Mouse (Mus musculus) kidney, postnatal 14 days (tissue): Measurements from ENCODE around the gene Zfp148.
"Not testable (repeated sequence)": the region's sequence is repeated elsewhere in the genome, so short reads cannot be mapped to it uniquely, and the experiment has no call there.

Experiments used
- DNase-seq: peaks from one replicate; pipeline ENCODE4 v3.0.0; 2022; ENCODE audit warnings: mixed read lengths

Zfp148 gene

GRCm38 (mm10) chr16:33465242-33465614 lies 84.6 kb downstream of the Zfp148 start:
- DNase-seq, result no peak

DNA sequence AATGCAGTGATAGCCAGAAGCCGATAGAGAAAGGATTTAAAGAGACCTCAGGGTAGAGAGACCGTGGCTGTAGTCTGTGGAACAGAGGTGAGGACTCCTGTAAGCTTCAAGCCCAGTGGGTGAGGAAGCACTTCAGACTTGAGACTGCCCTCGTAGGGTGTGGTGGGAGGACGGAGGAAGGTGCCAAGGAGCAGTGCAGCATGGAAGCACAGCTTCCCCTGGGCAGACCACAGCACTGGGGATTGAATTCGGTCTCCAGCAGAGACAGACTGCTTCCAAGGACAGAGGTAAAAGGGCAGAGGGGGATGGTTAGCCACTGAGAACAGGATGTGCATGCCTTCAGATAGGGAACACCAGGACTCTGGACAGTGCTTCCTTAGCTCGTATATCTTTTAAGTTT lies 86.8 kb downstream of the Zfp148 start:
- DNase-seq, result peak; percentile 65

DNA sequence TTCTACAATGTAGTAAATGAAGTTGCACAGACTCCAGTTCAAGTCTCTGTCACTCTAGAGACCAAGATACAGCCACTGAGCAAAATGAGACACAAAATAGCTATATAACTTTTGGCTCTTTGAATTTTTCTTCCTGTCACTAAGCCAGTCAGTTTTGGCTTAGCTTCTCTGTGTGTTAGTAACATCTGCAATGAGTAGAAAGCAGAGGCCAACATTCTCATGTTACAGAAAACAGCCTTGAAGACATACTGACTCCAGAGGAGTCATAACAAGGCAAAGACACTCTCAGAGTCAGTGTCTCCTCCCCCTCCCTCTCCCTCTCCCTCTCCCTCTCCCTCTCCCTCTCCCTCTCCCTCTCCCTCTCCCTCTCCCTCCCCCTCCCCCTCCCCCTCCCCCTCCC lies 89.3 kb downstream of the Zfp148 start:
- no peak for DNase-seq

DNA sequence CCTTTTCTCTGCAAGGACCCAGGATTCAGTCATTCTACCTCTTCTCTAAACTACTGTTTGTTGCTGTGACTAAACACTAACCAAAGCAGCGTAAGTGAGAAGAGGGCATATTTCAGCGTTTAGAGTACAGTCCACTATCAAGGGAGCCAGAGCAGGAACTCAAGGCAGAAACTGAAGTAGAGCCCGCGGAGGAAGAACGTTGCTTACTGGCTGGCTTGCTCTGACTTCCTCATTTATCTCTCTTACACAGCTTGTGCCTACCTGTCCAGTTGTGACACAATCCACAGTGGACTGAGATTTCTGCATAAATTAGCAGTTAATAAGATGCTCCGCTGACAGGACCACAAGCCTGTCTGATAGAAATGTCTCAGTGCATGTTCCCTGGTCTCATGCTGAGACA lies 93.7 kb downstream of the Zfp148 start:
- no peak for DNase-seq

DNA sequence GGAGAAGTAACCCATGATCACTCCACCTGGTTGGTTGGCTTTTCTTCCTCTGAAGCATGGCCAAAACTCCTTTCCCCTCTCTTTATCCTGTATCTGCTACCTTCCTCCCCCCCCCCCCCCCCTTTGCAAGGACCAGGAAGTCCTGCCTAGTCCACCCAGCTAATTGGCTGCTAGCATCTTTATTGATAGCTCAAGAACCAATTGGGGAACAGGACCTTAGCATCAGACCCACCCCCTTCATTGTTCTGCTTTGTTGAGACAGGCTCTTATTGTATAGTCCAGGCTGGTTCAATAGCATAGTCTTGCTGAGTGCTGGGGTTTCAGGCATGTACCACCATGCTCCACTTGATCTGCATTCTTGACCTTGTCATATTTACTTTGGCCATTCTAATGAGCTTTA lies 99.3 kb downstream of the Zfp148 start:
- no peak for DNase-seq

- peak; percentile 39 for DNase-seq
These were observed 100.5 kb downstream of the Zfp148 start for GRCm38 (mm10) chr16:33481148-33481547.

DNA sequence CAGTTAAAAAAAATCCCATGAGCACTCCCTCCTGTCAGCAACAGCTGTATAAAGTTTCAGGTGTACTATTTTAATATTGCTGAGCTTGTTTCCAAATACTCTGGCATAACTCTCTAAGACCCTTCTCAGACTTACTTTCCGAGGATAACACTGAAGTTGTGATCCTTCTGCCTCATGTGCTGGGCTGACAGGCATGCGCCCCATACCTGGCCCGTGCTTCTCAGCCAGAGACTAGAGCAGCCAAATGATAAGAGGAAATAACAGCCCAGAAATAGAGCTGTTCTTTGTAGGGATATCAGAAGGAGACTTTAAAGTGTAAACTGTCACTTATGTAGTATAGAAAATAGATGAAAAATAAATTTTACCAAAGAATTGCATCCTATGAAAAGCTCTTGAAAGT lies 101.7 kb downstream of the Zfp148 start:
- no peak for DNase-seq

DNA sequence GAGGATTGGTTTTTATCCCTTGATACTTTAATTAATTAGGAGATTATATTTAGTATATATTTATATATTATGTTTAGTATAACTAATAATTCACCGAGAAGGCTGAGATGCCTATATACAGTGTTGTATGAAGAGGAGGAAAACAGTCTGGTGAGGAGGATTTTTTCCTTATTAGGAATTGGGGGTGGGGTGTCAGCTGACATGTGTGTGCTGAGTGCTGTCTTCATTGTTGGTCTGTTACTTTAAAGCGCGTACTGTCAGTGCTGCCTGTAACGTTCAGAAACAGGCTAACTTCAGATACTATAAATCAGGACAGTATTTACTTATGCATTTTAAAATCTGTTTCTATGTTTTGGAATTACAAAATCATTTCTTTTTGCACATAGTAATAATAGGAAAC lies 107.1 kb downstream of the Zfp148 start:
- DNase-seq, result no peak

- no peak for DNase-seq
These were observed 113.7 kb downstream of the Zfp148 start for GRCm38 (mm10) chr16:33494374-33494773.

GRCm38 (mm10) chr16:33508082-33508481 lies 127.4 kb downstream of the Zfp148 start:
- no peak for DNase-seq

DNA sequence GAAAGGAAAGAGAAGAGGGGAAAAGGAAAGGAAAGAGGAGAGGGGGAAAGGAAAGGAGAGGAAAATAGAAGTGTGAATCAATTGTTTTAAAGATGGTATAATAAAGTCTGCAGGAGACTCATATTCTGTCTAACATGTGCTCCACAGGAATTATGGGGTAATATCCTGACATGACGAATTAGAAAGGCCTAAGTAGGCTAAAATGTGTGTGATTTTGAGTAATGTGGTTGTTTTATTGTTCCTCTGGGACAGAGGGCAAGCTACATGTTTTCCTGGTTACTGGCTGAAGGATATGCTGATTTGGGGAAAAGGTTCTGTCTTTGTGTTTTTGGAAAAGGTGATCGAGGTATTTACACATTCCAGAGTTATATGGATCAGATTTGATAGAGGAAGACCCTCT lies 128.6 kb downstream of the Zfp148 start:
- not testable (repeated sequence) for DNase-seq

GRCm38 (mm10) chr16:33510856-33511255 lies 130.2 kb downstream of the Zfp148 start:
- not testable (repeated sequence) for DNase-seq

DNA sequence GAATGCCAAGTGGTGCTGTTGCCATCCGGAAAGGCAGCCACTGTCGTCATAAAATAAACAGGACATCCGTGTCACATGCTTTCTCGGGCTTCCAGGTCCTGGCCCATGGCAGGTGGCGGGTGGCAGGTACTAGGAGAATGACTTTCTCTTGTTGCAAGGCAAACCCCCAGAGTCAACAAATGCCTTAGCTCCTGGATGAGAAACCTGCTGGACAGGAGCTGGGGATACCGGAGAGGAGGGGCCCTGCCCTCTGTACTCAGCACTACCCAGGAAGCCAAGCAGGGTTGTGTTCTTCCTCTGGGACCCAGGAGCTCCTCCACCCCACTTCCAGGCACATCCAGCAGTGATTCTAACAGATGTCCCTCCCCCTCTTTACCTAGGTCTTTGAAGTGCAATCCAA lies 131.9 kb downstream of the Zfp148 start:
- no peak for DNase-seq

GRCm38 (mm10) chr16:33516807-33517565 lies 136.3 kb downstream of the Zfp148 start, which contains the start of gene Slc12a8:
TSS of gene Slc12a8 (plus strand) at chr16:33517328.
- peak; percentile 32 for DNase-seq

DNA sequence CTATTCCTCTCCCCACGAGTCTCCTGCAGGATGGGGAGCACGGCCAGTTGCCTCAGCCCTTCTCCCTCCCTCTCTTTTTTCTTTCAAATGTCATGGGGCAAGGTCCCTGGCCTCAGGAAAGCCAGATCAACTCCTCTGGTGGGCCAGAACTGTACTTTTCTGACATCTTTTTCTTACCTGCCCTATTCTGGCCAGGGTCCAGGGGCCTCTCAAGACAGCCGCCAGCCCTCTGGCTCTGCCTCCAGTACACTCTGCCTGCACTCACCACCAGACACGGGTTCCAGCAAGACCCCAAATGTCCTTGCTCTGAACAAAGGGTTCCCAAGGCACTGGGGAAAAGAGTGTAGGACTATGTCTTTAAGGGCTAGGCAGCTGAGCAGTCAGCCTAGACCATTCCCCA lies 137.0 kb downstream of the Zfp148 start:
- no peak for DNase-seq

DNA sequence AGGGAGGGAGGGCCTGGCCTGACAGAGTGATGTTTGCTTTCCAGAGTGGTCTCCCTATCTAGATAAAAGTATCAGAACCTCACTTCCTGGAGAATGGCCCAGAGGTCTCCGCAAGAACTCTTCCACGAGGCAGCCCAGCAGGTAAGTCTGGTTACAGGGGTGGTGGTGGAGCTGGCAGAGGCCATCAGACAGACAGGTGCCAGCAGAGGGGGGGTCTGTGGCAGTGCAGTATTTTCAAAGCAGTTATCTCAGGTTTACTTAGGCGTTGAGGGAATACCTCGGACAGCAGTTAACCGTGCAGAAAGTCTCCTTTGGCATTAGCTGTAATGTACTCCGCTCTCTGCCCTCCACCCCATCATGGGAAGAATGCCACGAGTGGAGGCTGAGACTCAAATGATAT lies 137.6 kb downstream of the Zfp148 start:
- DNase-seq, result no peak

DNA sequence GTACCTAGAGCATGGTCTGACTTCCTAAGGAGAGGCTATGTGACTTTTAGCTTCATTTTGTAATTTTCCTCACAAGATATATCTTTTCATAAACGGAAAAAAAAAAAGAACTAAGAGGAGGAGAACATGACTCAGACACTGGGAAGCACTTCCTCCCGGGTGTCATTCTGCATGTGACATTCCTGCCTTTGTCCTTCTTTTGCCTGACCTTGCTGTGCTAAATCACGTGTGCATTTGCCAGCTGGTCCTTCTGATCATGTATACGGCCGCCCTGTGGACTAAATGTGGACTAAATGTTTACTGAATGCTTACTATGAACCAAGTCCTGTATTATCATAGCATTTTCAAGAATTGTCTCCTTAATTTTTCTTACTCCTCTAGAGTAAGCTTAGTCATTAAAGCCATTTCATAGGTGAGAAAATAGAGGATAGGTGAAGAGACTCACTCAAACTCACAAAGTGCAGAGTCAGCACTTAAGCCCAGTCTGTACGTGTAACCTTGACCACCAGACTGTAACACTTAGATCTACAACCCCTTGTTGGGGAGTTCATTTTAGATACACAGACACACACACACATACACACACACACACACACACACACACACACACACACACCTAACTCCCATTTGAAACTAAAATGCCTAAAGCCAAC lies 139.4 kb downstream of the Zfp148 start:
- DNase-seq, result no peak

GRCm38 (mm10) chr16:33522516-33522915 lies 141.9 kb downstream of the Zfp148 start:
- DNase-seq, result no peak

DNA sequence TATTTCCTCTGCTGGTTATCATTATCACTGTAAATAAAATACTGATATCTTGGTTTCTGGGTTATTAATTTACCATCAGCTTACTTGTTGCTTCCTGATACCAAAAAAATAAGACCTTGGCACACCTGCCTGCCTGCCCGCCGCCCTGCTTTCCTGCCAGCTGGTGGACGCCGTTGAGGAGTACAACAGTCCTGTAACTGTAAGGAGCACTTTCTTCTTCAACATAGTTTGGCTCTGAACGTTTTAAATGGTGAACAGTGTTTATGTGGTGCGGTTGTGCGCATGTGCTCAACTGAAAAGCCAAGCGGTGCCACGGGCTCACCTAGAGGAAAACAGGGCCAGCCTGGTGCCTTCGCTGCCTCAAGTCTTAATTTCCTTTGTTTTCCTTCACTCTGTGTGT lies 142.9 kb downstream of the Zfp148 start:
- DNase-seq, result no peak

DNA sequence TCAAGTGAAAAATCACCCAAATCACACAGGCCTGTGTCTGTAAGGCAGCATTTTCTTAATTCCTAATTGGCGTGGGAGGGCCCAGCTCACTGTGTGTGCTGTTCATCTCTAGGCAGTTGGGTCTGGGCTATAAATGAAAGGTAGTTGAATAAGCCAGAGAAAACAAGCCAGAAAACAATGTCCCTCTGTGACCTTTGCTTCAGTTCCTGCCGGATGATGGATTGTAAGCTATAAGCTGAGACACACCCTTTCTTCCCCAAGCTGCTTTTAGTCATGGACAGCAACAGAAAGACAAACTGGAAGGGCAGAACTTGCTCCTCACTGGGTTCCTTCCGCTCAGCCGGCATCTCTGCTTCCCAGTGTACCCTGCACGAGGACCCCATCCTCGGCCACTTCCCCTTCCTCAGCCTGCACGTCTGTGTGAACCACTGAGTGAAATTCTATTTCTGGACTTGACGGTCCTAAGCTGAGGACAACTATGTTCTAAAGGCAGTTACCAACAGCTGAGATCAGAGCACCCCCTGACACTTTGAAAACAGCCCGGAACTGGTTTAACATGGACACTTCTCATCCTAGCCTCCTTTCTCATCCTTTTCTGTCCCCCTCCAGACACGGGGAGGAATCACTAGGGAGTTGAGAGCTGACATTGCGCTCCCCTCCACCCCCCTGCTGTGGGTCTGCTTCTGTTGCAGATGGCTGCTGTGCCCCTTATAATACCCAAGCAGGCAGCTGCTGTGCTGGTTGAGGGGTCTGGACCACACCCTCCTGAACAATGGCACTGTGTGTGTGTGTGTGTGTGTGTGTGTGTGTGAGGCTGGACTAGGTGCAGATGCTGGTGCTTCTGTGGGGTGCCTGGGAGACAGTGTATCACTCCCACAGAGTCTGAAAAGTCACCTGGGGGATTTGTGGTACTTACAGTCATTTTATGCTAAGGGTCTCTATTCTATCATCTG lies 149.1 kb downstream of the Zfp148 start:
- DNase-seq, result no peak

- DNase-seq, result no peak
These were observed 150.5 kb downstream of the Zfp148 start for GRCm38 (mm10) chr16:33531184-33531583.

DNA sequence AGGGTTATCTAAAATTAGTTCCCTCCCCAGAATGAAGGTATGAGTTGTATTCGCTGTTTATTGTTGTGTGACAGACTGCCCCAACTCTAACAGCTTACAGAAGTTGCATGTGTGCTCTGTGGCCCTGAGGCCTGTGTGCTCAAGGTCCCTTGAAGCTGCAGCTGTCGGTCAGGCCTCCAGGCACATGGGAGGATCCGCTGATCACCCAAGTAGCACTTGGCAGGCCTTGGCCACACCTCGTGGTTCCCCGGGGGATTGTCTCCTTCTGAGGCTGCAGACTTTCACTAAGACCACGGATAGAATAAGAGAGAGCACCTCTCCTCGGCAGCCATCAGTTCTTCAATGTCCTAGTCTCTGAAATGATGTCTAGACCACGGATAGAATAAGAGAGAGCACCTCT lies 155.8 kb downstream of the Zfp148 start:
- DNase-seq, result no peak

- DNase-seq, result no peak
These were observed 157.0 kb downstream of the Zfp148 start for GRCm38 (mm10) chr16:33537499-33538225.
